Mouse (Mus musculus) Patski (cell line): Measurements from ENCODE around the gene Akip1. TPM values are rescaled to one million over a fixed set of nuclear protein-coding genes. Genes with fewer than 3 reads are reported as not detected.

Source experiments
- ATAC-seq: fragments of 100-300 bp; one replicate; pipeline ENCODE4 v1.8.0; 2021
- CTCF ChIA-PET: fragments of 350-600 bp; sonication (Branson Sonifier 250); formaldehyde crosslinking; loops from one replicate; lab custom pipeline; 2022; ENCODE audit warnings: inconsistent platforms; lab: Charles Lee
- POLR2A ChIA-PET: fragments of 350-600 bp; sonication (Branson Sonifier 250); formaldehyde crosslinking; loops from one replicate; lab custom pipeline; 2022; ENCODE audit warnings: antibody characterized with exemption, inconsistent platforms; lab: Charles Lee
- DNase-seq: peaks from one replicate; pipeline ENCODE4 v3.0.0-alpha.2; 2011; ENCODE audit warnings: low read depth, low spot score
- H3K27me3 ChIP-seq: fragments of 371-371 bp; one replicate; pipeline ENCODE4 v1.5.1; 2021
- CTCF ChIP-seq: fragments of 100-300 bp; IDR thresholded peaks from one replicate; pipeline ENCODE4 v1.5.1; 2021
- in situ Hi-C: fragments of 300-500 bp; cut with MboI; formaldehyde crosslinking; loops from 3 replicates; pipeline ENCODE4 v1.11.1; 2018; ENCODE audit warnings: low pct_unique_long_range_greater_than_20kb, mixed read lengths
- polyA plus RNA-seq: library from polyadenylated mRNA; unstranded; gene quantifications from one replicate; pipeline ENCODE4 v1.2.3, GENCODE M21; 2021

Gene Akip1
- polyA plus RNA-seq, 1 experiment from 2014 or later = 43.0 TPM

GRCm38 (mm10) chr7:109731626-109732025, 28.1 kb downstream of the Akip1 start, which contains the start of gene Ascl3:
TSS of gene Ascl3 (minus strand) at chr7:109731726.
- ChIA-PET POLR2A (interaction anchor here (0.7 kb wide), 1 partner anchor 17 kb away, joined by 3 read pairs; no protein-coding TSS in a partner anchor), CTCF (interaction anchor here (0.8 kb wide), 2 partner anchors 12 to 13 kb away, joined by 3 read pairs; no protein-coding TSS in a partner anchor)
- in situ Hi-C loops = no loop called here
- H3K27me3 ChIP-seq = no peaks in the 10 kb centered on the region
- DNase-seq = no peak
- no peak for TF ChIP-seq CTCF
- ATAC-seq = no peak

DNA sequence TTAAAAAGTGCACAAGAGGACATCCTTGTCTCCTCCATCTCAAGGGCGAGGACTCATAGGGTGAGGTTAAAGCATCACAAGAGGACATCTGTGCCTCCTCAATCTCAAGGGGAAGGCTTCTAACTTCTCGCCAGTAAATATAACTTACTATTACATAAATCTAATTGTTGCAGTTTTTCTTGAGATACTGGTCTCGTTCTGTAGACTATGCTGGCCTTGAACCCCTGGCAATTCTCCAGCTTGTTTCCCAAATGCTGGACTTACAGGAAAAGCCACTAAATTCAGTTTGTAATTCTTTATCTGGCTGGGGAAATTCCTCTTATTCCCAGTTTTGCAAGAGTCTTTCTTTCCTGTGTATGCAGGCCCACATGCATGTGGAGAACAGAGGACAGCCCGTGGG, 31.3 kb downstream of the Akip1 start:
- no peak for TF ChIP-seq CTCF
- no peaks in the 10 kb centered on the region for H3K27me3 ChIP-seq
- CTCF ChIA-PET = no interaction called here
- no peak for DNase-seq
- POLR2A ChIA-PET = no interaction called here
- in situ Hi-C loops = no loop called here
- no peak for ATAC-seq

- ChIA-PET POLR2A (no interaction called here), CTCF (interaction anchor here (0.8 kb wide), 1 partner anchor 8 kb away, joined by 4 read pairs; no protein-coding TSS in a partner anchor)
- no peaks in the 10 kb centered on the region for H3K27me3 ChIP-seq
- in situ Hi-C loops = no loop called here
- ATAC-seq (no peak), DNase-seq (no peak)
- TF ChIP-seq CTCF = no peak
Measured at GRCm38 (mm10) chr7:109739822-109740370, 36.4 kb downstream of the Akip1 start.

DNA sequence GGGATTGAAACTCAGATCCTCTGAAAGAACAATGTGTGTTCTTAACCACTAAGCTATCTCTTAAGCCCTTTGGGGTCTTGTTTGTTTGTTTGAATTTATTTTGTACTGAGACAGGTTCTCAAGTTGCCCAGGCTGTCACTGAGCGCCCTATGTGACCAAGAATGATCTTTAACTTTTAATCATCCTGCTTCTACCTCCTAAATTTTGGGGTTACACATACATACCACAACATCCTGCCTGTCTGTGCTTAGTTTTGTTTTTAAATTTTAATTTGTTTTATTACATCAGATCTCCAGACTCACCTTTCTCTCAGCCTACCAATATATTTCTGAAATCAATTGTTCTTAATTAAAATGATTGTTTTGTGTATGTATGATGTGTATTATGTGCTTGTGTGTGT, 37.6 kb downstream of the Akip1 start:
- POLR2A ChIA-PET = no interaction called here
- in situ Hi-C loops = no loop called here
- H3K27me3 ChIP-seq = no peaks in the 10 kb centered on the region
- no peak for DNase-seq
- TF ChIP-seq CTCF = no peak
- no peak for ATAC-seq
- CTCF ChIA-PET = no interaction called here

- TF ChIP-seq CTCF = no peak
- no peak for ATAC-seq
- H3K27me3 ChIP-seq = no peaks in the 10 kb centered on the region
- in situ Hi-C loops = no loop called here
- ChIA-PET POLR2A (no interaction called here), CTCF (interaction anchor here (1.5 kb wide), 1 partner anchor 10 kb away, joined by 4 read pairs; no protein-coding TSS in a partner anchor)
- DNase-seq = no peak
Measured at GRCm38 (mm10) chr7:109741703-109742102, 38.2 kb downstream of the Akip1 start.

- ChIA-PET CTCF (interaction anchor here (0.5 to 2.5 kb wide), 7 partner anchors 8 to 165 kb away, joined by 3 to 6 read pairs (median 4); no protein-coding TSS in a partner anchor), POLR2A (no interaction called here)
- ATAC-seq (no peak), DNase-seq (no peak)
- in situ Hi-C loops = no loop called here
- TF ChIP-seq CTCF = no peak
- H3K27me3 ChIP-seq = no peaks in the 10 kb centered on the region
Measured at GRCm38 (mm10) chr7:109747747-109748146, 44.3 kb downstream of the Akip1 start.

DNA sequence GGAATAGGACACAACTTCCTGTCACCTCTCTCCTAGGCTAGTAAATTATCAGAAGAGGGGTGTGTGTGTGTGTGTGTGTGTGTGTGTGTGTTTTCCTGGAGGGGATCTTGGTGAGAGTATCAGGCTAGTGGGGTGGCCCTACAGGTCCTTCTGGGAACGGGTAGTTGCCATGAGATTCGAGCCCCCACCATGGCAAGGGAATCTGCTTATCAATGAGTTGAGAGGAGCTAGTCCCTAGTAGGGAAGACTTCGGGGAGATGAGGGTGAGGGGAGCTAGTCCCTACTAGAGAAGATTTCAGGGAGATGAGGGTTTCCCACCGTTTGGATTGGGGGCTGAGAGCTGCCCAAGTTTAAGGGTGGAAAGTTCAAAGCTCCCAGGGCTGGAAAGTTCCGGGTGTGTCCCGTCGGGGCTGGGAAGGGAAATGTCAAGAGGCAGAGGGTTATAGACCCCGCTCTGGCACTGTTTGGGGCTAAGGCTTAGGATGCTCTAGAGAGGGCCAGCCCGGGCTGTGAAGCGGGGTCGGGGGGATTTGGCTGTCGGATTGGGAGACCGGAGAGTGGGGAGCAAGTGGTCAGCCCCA, 48.0 kb downstream of the Akip1 start:
- CTCF ChIA-PET = interaction anchor here (0.7 to 1.0 kb wide), 2 partner anchors 9 to 134 kb away, joined by 3 to 4 read pairs; no protein-coding TSS in a partner anchor
- DNase-seq (no peak), ATAC-seq (peak; percentile 15)
- in situ Hi-C loops = no loop called here
- H3K27me3 ChIP-seq = no peaks in the 10 kb centered on the region
- POLR2A ChIA-PET = interaction anchor here (0.6 to 1.4 kb wide), 2 partner anchors 23 to 29 kb away, joined by 3 read pairs; no protein-coding TSS in a partner anchor
- TF ChIP-seq CTCF = no peak

DNA sequence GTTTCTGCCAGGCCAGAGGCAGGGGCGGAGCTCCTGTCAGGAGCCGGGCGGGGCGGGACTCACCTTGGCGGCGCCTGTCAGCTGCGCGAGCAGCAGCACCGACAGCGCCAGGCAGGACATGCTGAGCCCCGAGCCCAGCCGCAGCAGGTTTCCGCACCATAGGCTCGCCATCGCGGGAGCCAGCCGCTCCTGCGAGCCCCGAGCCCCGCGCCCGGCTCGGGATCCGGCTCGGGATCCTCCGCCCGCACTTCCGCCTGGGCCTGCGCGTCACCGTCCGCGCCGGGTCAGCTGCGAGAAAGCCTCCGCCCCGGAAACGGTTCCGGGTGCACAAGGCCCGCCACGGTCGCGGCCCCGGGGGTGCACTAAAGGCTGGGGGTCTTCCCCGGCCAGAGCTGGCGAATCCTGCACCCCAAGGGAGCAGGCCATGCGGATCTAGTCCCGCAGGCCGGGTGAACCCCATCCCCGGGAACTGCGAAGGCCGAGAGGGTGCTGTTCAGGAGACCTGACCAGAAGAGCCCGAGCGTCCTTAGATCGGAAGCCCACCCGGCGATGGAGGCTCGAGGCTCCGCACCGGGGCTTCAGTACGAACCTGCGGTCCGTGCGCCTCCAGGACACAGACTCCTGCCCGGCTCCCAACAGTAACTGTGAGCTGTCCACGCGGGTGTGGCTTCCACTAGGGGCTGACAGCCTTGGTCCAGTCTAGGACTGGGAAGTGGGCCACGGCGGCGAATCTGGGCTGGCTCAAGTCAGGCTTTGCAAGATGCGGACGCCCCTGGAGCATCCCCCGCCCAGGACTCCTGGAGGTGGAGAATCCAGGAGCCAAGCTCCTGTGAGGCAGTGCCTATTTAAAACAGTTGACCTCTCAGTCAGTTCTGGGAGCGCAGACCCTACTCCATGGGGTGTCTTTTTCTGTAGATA, 48.8 kb downstream of the Akip1 start, which contains the start of gene Tmem9b:
TSS of gene Tmem9b (minus strand) at position 868 of the 918 bp plus-strand sequence.
- peak; percentile 86 for ATAC-seq
- H3K27me3 ChIP-seq = no peaks in the 10 kb centered on the region
- no peak for DNase-seq
- CTCF ChIA-PET = interaction anchor here (0.7 to 1.1 kb wide), 3 partner anchors 10 to 134 kb away, joined by 3 to 4 read pairs (median 3); no protein-coding TSS in a partner anchor
- POLR2A ChIA-PET = interaction anchor here (1.4 kb wide), 1 partner anchor 28 kb away, joined by 3 read pairs; no protein-coding TSS in a partner anchor
- no peak for TF ChIP-seq CTCF
- in situ Hi-C loops = no loop called here

GRCm38 (mm10) chr7:109754034-109754433, 50.5 kb downstream of the Akip1 start:
- TF ChIP-seq CTCF = no peak
- in situ Hi-C loops = no loop called here
- H3K27me3 ChIP-seq = no peaks in the 10 kb centered on the region
- DNase-seq = no peak
- POLR2A ChIA-PET = no interaction called here
- no peak for ATAC-seq
- CTCF ChIA-PET = no interaction called here

GRCm38 (mm10) chr7:109756291-109756690, 52.8 kb downstream of the Akip1 start:
- POLR2A ChIA-PET = no interaction called here
- CTCF ChIA-PET = no interaction called here
- ATAC-seq (no peak), DNase-seq (no peak)
- in situ Hi-C loops = no loop called here
- no peaks in the 10 kb centered on the region for H3K27me3 ChIP-seq
- TF ChIP-seq CTCF = no peak

Other genes starting within 250 kb of the Akip1 start
- gene Trim66, start 195.6 kb upstream of the Akip1 start, polyA plus RNA-seq = 0.32 TPM
- gene Rpl27a, start 184.5 kb upstream of the Akip1 start, polyA plus RNA-seq = 478 TPM
- gene St5, start 85 bp upstream of the Akip1 start, polyA plus RNA-seq = 183 TPM
- 0.55 TPM for gene BC051019, start 20.2 kb downstream of the Akip1 start, polyA plus RNA-seq
- 0.19 TPM for gene Ascl3, start 28.0 kb downstream of the Akip1 start, polyA plus RNA-seq
- gene Tmem9b, start 49.2 kb downstream of the Akip1 start, polyA plus RNA-seq = 58.3 TPM
- gene Nrip3, start 78.3 kb downstream of the Akip1 start, polyA plus RNA-seq = 0.54 TPM
- not detected for gene Scube2, start 162.0 kb downstream of the Akip1 start, polyA plus RNA-seq